Mouse (Mus musculus) erythroblast, adult 5-6 weeks (primary cell): Measurements from ENCODE around the gene Sfrp5. TPM values are rescaled to one million over a fixed set of nuclear protein-coding genes. Genes with fewer than 3 reads are reported as not detected.

Experiments
- ATAC-seq: replicated peaks from 2 replicates; pipeline ENCODE4 v1.8.0; 2016; ENCODE audit warnings: moderate number of reproducible peaks, mild to moderate bottlenecking, moderate TSS enrichment, inconsistent platforms; ENCODE audit not compliant: poor library complexity, low FRiP score, severe bottlenecking
- total RNA-seq, 2 experiments: library from RNA; stranded (forward) in 1 of 2; stranded (reverse) in 1 of 2; fragments of 150-400 nt in 1 of 2; fragments of 200-764, 138-1000 nt in 1 of 2; gene quantifications; 2 replicates each; pipeline versions ENCODE4 v1.2.3 to v1.2.4; 2015 to 2017; ENCODE audit warnings: low replicate concordance in 2 of 2

Gene Sfrp5
- total RNA-seq, 2 experiments from 2014 or later = not detected

DNA sequence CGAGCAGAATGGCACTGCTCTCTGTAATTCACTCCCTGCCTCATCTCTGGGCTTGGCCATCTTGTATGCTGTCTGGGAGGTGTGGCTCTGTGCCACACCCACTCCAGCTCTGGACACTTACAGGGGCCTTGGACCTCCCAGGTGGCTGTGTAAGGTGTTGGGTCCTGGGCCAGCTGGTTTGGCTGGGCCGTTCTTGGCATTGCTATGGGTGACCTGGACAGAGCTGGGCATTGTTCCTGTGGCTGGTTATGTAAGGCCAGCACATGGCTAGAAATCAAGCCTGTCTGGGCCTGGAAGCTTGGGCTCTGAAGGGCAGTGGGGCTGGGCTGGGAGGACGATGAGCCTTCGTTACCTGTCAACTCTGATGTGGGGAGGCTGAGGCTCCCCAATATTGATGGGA is 2.3 kb upstream of the Sfrp5 start:
- ATAC-seq = no peak

- ATAC-seq = no peak
Measured at GRCm38 (mm10) chr19:42202467-42202866, 415 bp upstream of the Sfrp5 start.

GRCm38 (mm10) chr19:42198026-42198425 is 4.0 kb downstream of the Sfrp5 start:
- ATAC-seq = no peak

DNA sequence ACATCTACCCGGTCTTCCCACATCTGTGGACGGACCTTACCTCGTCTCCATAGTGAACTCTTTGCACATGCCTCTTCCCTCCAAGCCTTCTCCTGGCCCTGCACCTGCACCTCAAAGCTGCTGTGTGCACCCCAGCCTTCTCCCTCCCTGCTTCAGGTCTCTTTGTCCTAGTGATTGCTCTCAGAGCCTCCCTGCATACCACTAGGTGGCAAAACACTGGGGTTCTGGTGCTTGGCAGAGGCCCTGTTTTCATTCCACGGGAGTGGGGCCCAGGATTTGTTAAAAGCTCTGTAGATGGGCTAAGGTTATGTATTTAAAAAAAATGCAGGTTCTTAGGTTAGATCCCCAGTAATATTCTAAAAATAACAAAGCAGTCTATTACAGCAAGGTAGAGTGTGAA is 5.0 kb downstream of the Sfrp5 start:
- no peak for ATAC-seq

DNA sequence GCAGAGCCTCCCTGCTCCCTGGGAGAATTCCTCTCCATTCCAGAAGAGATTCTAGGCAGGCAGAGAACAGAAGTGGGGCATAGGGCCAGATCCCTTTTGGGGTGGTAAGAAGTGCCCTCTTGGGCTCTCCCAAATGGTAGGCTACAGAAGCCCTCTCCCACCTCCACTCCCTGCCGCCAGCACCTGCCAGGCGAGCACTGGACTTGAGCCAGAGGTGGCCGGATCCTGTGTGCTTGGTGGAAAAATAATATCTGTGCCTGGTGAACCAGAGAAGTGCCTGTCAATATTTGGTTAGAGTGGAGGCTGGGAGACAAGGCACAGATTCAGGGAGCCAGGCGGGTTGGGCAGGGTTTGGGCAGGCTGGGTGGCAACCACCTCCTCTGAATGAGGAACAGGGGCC is 5.7 kb downstream of the Sfrp5 start:
- ATAC-seq = no peak

DNA sequence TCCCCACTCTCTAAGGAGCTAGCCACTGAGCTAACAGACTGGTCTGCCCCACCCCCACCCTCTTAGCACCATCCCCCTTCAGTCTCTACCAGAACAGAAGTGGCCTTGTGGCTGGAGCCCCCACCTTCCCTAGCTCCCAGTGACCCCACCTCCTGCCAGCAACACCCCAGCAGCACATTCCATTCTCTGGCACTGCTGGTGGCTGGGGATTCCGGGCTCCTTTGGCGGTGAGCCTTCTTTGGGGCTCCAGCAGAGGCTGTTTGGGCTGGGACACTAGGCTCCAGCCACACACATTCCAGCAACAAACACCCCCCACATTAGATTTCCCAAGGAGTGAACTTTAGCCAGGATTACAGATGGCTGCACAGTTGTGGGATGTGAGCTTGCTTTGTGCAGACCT is 8.7 kb downstream of the Sfrp5 start:
- no peak for ATAC-seq

DNA sequence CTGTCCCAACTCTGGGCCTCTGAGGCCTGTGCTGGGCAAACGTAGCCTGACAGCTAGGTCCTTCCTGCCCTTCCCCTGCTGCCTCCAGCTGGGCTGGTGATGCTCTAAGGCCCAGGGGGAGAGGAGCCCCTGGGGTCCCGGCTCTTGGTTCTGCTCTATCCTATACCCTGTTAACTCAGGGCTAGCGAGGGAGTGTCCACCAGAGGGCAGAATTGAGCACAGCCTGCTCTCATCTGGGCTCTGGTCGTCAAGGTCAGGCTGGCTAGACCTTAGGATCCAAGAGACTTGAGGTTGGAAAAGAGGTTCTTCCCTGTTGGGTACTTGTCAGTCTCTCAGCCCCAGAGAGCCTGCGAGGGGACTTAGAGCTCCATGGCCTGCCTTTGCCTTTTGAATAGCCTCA is 11.6 kb downstream of the Sfrp5 start:
- peak; percentile 74 for ATAC-seq

DNA sequence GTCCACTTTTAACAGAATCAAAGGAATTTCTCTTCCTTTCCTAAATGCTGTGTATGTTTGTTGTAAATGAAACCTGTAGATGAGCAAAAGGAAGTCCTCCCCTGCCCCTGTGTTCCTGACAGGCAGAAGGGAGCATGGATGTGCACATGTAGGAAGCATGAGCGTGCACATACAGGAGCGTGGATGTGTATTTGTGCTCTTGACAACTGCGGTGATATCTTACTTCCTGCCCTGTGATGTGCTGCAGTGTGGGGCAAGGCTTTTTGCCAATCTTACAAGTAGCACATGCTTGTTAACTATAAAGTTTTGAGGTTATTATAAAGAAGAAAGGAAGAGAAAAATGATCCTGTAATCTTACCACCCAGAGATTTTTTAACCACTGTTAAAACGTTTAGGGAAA is 12.3 kb downstream of the Sfrp5 start:
- no peak for ATAC-seq

DNA sequence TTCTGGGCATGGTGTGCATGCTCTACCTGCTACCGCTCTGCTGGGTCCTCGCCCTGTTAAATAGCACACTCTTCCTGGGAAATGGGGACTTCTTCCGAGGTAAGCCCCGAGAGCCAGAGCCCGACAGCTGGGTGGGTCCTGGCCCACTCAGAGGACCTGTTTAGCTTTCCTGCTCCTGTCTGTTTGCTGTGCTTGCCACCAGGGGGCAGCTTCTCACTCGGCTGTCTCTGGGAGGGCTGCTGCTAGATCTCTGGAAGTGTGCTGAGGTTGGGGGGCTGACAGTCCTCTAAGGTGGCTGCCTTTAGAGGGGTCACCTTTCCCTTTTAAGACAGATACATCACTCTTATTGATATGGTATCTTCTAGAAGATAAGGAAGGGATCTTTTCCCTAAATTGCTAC is 19.4 kb downstream of the Sfrp5 start:
- ATAC-seq = peak; percentile 48; the same call in 1 of the 2 replicates

- no peak for ATAC-seq
Measured at GRCm38 (mm10) chr19:42179356-42179755, 22.7 kb downstream of the Sfrp5 start.

GRCm38 (mm10) chr19:42177461-42177860 is 24.6 kb downstream of the Sfrp5 start:
- no peak for ATAC-seq

GRCm38 (mm10) chr19:42176841-42177240 is 25.2 kb downstream of the Sfrp5 start:
- no peak for ATAC-seq

DNA sequence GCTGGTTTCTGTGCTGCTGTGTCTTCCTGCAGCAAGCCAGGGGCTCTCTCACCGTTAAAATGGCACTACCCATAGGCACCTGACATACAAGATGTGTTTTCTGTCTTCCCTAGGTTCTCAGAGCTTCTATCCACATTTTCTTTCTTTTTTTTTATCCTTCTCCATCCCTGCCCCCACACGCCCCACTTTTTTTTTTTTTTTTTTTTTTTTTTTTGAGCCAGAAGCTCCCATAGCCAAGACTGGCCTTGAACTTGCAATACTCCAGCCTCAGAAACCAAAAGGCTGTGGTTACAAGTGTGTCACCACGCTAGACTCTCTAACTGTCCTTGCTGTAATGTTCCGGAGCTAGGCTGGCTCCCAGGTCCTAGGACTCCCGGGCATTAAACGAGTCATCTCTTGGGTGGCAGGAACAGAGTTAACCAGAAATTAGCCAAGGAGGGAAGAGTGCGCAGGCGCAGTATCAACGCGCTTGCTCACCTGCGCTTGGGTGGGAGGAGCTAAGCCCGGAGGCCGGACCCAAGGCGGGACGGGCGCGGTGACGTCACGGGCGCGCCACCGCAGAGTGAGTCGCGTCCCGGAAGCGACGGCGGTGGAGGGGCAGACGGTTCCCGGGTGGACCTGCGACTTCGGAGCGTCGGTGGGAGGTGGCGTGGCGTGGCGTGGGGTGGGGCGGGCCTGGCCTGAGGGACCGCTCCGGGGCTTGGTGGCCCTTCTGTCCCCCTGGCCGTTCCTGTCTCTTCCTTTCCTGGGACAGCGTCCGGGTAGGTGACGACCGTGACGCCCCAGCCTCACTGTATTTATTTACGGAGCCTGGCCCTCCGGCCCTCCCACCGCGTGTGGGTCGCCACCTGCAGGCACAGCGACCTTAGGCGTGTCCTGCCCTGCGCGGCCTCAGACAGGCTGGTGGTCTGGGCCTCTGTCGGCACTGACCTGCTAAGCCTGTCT is 31.8 kb downstream of the Sfrp5 start:
- ATAC-seq = peak; percentile 91

GRCm38 (mm10) chr19:42169322-42169975 is 32.6 kb downstream of the Sfrp5 start:
- no peak for ATAC-seq

DNA sequence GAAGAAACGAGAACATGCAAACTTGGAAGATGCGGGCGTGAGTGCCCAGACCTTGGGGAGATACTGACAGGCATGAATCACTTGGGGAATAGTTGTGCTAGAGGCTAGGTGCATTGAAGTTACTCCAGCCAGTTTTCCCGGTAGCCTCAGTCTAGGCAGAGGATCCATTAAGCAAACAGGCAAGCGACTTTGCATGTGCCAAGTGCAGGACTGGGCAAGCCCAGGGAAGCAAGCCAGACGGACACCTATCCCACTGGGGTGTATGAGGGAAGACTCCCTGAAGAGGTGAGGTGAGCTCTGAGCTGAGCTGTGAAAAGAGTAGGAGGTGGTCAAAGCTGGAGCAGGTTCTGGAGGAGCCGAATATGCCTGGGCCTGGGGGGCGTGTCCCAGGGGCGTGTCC is 34.6 kb downstream of the Sfrp5 start:
- ATAC-seq = no peak

- ATAC-seq = no peak
Measured at GRCm38 (mm10) chr19:42166766-42167165, 35.3 kb downstream of the Sfrp5 start.

- ATAC-seq = peak; percentile 47
Measured at GRCm38 (mm10) chr19:42166130-42166529, 35.9 kb downstream of the Sfrp5 start.

- no peak for ATAC-seq
Measured at GRCm38 (mm10) chr19:42164188-42164587, 37.9 kb downstream of the Sfrp5 start.

DNA sequence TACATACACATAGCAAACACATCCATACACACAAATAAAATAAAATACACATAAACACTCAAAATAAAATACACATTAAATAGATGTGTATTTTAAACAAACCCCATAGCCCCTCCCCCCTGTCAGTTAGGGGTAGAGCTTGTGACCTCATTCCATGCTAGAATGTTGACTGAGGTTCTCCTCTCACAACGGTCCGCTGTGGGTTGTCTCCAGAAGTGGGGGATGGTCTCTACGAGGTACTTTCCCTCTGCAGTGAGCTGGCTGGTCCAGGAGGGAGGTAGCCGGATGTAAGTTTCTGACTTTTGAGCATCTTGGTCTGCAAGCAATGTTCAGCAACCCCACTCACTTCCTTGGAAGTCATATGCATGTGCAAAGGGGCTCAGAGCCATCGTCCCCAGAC is 38.3 kb downstream of the Sfrp5 start, which contains the start of gene Zfyve27:
TSS of gene Zfyve27 (plus strand) at position 188 of the 400 bp plus-strand sequence.
- ATAC-seq = no peak

DNA sequence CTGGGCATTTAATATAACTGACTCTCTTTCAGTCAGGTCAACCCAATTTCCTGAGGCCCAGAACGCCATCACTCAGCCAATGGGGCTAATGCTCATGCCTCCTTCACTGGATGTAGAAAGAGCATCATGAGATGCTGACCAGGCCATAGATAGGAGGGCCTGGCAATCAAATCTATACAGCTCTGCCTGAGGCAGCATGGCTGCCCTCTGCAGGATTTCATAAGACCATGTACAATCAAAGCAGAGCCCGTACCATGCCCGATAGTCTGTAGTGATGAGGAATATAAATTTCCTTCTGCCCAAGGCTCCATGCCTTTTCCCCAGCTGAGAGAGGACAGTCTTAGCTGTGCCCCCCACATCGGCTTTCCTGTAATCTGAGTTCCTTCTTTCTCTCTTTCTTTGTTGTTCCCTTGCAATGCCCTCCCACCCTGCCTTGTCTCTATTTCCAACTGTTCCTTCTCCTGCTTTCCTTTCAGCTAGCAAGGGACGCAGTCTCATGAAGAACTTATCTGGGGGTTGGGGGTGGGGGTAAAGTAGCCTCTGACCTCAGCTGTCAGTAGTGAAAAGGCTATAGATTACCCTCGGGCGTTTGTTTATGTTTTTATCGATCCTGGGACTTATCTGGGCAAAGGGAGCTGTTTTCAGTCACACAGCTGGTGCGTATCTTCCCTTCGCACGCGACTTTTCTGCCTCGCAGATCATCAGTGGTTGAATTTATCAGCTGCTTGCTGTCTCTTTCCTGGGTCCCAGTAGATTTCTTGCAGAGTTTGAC is 43.6 kb downstream of the Sfrp5 start:
- ATAC-seq = 0 out of 2 replicates have a peak, but pooled peaks have one; percentile 46
